Mouse (Mus musculus) thymus, adult 2 months (tissue): ENCODE results near the gene Patj. TPM values are rescaled to one million over a fixed set of nuclear protein-coding genes. Genes with fewer than 3 reads are reported as not detected.

ENCODE experiments used
- DNase-seq: peaks from one replicate; pipeline ENCODE4 v3.0.0; 2021
- H3K27ac ChIP-seq: fragments of 200-500 bp; 2 replicates; pipeline ENCODE4 v1.5.1; 2012; ENCODE audit warnings: low read length, control low read depth; ENCODE audit not compliant: control insufficient read depth, insufficient read depth
- H3K27me3 ChIP-seq: fragments of 200-500 bp; 2 replicates; pipeline ENCODE4 v1.6.1; 2012; ENCODE audit warnings: mild to moderate bottlenecking, low read length, moderate library complexity, mixed read lengths; ENCODE audit not compliant: control insufficient read depth, insufficient read depth
- H3K36me3 ChIP-seq: fragments of 200-500 bp; 2 replicates; pipeline ENCODE4 v1.6.1; 2012; ENCODE audit warnings: mild to moderate bottlenecking, low read length, moderate library complexity; ENCODE audit not compliant: control insufficient read depth, insufficient read depth
- H3K4me1 ChIP-seq: fragments of 200-500 bp; replicated peaks from 2 replicates; pipeline ENCODE4 v1.6.1; 2012; ENCODE audit warnings: low read length; ENCODE audit not compliant: control insufficient read depth, insufficient read depth
- H3K4me3 ChIP-seq: fragments of 200-500 bp; 2 replicates; pipeline ENCODE4 v1.5.1; 2012; ENCODE audit warnings: mild to moderate bottlenecking, low read length, control low read depth, moderate library complexity; ENCODE audit not compliant: control insufficient read depth, insufficient read depth
- CTCF ChIP-seq: fragments of 200-500 bp; IDR thresholded peaks from 2 replicates; pipeline ENCODE4 v1.5.1; 2012; ENCODE audit warnings: mild to moderate bottlenecking, control low read depth, low read length, moderate library complexity, borderline replicate concordance; ENCODE audit not compliant: control insufficient read depth, poor library complexity, insufficient read depth; ENCODE audit errors: extremely low read depth
- POLR2A ChIP-seq: fragments of 200-500 bp; IDR thresholded peaks from 2 replicates; pipeline ENCODE4 v1.6.1; 2012; ENCODE audit warnings: mild to moderate bottlenecking, low read length, control low read depth, moderate library complexity; ENCODE audit not compliant: control insufficient read depth, poor library complexity, insufficient read depth; ENCODE audit errors: extremely low read depth
- WGBS: fragments of 180-500 bp; shearing (Covaris S2); methylation state at CpG from one replicate; pipeline ENCODE4 v1.1.7; 2018; 5-methylcytosine and 5-hydroxymethylcytosine counted together
- polyA plus RNA-seq: library from polyadenylated mRNA; depleted of rRNA; stranded (reverse); fragments of >200 nt; gene quantifications from 2 replicates; pipeline ENCODE4 v1.2.3, GENCODE M21; 2012

Patj gene
- polyA plus RNA-seq, 1 experiment = 35.0 TPM

DNA sequence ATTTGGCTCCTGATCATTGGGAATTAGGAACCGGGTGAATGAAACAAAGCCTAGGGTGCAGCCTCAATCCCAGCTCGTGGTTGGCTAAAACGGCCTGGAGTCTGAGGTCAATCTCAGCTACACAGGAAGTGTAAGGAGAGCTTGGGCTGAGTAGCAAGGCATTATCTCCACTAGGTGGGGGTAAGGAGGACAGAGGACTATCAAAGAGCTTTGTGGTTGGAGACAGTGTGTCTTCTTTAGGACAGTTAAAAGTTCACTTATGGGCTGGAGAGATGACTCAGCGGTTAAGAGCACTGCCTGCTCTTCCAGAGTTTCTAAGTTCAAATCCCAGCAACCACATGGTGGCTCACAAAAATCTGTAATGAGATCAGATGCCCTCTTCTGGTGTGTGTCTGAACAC, 329.9 kb downstream of the Patj start:
- no peak for DNase-seq
- H3K4me1 ChIP-seq = no peaks in the 10 kb centered on the region
- WGBS = 29% methylated on average over 4 of the region's 4 CpGs
- TF ChIP-seq POLR2A (no peak), CTCF (no peak)
- no peaks in the 10 kb centered on the region for H3K36me3 ChIP-seq
- H3K27me3 ChIP-seq = peaks cover 9% of the 10 kb centered on the region; the same call in 1 of the 2 replicates
- H3K27ac ChIP-seq = no peak overlapping the region
- no peak overlapping the region for H3K4me3 ChIP-seq

DNA sequence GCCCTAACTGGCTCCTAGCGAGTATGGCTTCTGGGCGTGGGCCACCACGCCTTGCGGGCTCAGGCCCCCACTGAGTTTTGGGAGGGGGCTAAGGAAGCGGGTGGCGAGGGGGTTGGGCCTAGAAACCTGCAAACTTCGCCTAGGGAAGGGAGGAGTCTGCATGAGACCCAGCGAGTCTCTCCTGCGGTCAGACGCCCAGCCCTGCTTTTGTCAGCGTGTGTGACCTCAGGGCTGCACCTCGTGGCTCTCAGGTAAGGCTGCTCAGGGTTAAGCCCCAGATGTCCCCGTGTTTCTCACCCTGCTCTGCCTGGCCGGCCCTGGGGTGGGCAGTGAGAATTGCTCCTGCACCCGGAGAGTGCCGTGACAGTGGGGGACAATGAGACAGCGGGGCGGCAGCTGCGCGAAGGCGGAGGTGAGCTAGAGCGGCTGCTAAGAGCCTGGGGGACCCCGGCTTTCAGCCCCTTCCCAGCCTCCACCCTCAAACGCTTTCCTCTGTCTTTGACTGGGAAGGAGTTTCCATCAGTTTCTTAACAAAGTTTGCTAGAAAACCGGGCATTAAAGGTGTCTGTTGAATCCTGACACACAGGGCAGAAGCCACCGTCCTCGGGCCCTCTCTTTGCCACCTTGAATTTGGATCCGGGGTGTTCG, 331.1 kb downstream of the Patj start, which contains the start of gene L1td1:
TSS of gene L1td1 (plus strand) at position 145 of the 648 bp plus-strand sequence.
- no peak for DNase-seq
- H3K36me3 ChIP-seq = no peaks in the 10 kb centered on the region
- no peak within 1 kb of the TSS for H3K4me3 ChIP-seq
- WGBS = 5% methylated on average over 29 of the region's 29 CpGs
- no peak for TF ChIP-seq CTCF
- no peak for TF ChIP-seq POLR2A
- peaks cover 9% of the 10 kb centered on the region; the same call in 1 of the 2 replicates for H3K27me3 ChIP-seq
- H3K27ac ChIP-seq = no peak within 1 kb of the TSS
- H3K4me1 ChIP-seq = no peaks in the 10 kb centered on the region

DNA sequence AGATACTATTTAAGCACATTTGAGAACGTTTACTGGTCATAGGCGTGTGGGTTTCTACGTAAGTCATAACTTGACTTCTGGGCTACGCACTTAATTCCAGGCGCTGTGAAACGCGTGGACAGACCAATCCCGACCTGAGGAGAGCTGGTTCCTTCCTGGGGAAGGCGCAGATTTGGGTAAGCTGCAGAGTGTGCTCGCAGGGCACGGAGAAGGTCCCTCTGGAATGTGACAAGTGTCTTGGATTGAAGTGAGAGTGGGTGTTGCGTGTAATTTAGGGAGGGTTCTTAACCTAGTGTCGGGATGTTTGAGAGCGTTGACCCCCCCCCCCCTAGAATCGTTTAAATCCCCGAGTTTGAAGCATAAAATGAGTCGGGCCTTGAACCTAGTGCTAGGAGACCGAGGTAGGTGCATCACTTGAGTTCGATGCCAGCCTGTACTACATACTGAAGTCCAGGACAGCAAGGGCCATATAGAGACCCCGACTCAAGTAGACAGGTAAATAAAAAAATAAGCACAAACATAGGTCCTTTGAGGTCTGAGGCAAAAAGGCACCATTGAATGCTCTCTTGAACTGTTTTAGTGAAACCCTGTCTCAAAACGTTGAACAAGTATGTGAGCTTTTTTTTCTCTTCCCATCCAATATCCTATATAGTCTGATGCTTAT, 331.8 kb downstream of the Patj start:
- DNase-seq = no peak
- TF ChIP-seq CTCF = no peak
- no peak for TF ChIP-seq POLR2A
- no peak overlapping the region for H3K4me3 ChIP-seq
- no peaks in the 10 kb centered on the region for H3K36me3 ChIP-seq
- H3K4me1 ChIP-seq = no peaks in the 10 kb centered on the region
- peaks cover 9% of the 10 kb centered on the region; the same call in 1 of the 2 replicates for H3K27me3 ChIP-seq
- no peak overlapping the region for H3K27ac ChIP-seq
- 11% methylated on average over 21 of the region's 21 CpGs for WGBS

DNA sequence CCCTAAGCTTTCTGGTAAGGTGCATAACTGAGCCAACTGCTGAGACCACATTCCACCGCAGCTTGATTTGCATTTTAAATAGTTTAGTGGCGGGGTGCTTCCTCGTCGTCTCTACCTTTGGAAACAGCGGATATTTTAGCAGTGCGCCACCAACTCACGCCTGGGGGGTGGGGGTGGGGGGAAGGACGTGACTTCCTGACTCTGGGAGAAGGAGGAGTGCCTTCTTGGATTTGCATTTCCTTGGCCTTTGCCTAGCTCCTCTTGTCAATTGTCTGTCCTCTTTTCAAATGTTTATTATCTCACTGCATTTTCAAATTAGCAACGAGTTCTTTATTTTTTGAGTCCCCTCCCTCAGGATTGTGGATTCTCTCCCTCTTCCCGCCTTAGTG, 332.4 kb downstream of the Patj start:
- Histone ChIP-seq H3K4me1 (no peaks in the 10 kb centered on the region), H3K36me3 (no peaks in the 10 kb centered on the region), H3K4me3 (no peak overlapping the region), H3K27me3 (peaks cover 9% of the 10 kb centered on the region; the same call in 1 of the 2 replicates), H3K27ac (no peak overlapping the region)
- 7% methylated on average over 10 of the region's 10 CpGs for whole genome bisulfite sequencing
- no peak for TF ChIP-seq POLR2A
- TF ChIP-seq CTCF = no peak
- no peak for DNase-seq

DNA sequence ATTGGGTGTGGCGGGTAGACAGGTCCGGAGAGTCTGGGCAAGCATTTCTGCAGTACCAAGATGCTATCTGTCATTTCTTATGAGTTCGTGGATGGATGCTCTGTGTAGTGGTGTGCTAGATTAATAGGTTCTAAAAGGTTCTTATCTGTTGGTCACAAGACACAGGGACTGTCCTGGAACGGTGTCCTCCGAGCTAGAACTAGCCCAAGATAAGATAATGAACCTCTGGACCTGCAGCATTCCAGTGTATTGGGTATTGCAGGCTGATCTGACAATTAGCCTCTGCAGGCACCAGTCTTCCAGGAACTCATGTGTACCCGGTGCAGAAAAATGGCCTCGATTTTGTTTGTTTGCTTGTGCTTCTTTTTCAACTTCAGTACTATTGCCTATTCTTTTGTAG, 333.1 kb downstream of the Patj start:
- no peaks in the 10 kb centered on the region for H3K36me3 ChIP-seq
- TF ChIP-seq POLR2A = no peak
- no peak for TF ChIP-seq CTCF
- H3K27ac ChIP-seq = no peak overlapping the region
- 72% methylated on average over 7 of the region's 7 CpGs for WGBS
- DNase-seq = no peak
- H3K27me3 ChIP-seq = peaks cover 9% of the 10 kb centered on the region; the same call in 1 of the 2 replicates
- H3K4me3 ChIP-seq = no peak overlapping the region
- H3K4me1 ChIP-seq = no peaks in the 10 kb centered on the region

DNA sequence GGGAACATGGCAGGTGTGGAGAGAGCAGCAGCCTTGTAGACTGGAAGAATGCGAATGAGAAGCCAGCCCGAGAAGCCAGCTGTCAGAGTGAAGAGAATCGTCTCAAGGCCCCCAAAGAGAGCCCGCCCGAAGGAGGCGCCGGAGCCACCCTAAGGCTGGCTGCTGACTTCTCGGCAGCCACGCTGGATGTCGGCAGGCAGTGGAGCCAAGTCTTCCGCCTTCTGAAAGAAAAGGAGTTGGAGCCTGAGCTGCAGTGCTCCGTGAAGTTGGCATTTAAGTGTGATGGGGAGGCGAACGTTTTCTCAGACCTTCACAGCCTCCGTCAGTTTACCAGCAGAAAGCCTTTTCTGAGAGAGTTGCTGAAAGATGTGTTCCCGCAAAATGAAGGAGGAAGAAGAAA, 338.1 kb downstream of the Patj start:
- Histone ChIP-seq H3K27ac (no peak overlapping the region), H3K27me3 (no peaks in the 10 kb centered on the region; the same call in 1 of the 2 replicates), H3K4me3 (no peak overlapping the region), H3K4me1 (no peaks in the 10 kb centered on the region), H3K36me3 (no peaks in the 10 kb centered on the region)
- DNase-seq = no peak
- WGBS = 96% methylated on average over 16 of the region's 16 CpGs
- TF ChIP-seq CTCF = no peak
- no peak for TF ChIP-seq POLR2A

DNA sequence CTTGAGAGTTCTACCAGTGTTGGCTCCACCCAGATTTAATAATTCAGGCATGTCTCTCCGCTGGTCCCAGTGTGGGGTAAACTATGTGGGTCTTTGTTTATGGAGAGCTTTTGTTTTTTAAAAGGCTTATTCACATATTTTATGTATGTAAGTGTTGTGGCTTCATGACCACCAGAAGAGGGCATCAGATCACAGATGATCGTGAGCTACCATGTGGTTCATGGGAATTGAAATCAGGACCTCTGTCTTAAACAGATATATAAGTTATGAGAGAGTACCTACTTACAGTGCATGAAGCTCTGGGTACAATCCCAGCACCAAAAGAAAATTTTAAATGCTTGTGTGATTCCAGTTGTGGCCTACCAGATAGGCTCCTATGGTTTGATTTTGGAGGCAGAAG, 344.2 kb downstream of the Patj start:
- WGBS = 53% methylated on average over 2 of the region's 2 CpGs
- Histone ChIP-seq H3K4me1 (no peaks in the 10 kb centered on the region), H3K4me3 (no peak overlapping the region), H3K36me3 (no peaks in the 10 kb centered on the region), H3K27me3 (no peaks in the 10 kb centered on the region), H3K27ac (no peak overlapping the region)
- TF ChIP-seq CTCF (no peak), POLR2A (no peak)
- no peak for DNase-seq
